Mouse (Mus musculus) embryonic facial prominence, embryonic 11.5 days (tissue): ENCODE data around the gene Sf3b3. TPM values are rescaled to one million over a fixed set of nuclear protein-coding genes. Genes with fewer than 3 reads are reported as not detected.

Experiments used
- ATAC-seq: fragments of 200-750 bp; cut with Nextera tagmentation; replicated peaks from 2 replicates; pipeline ENCODE4 v1.8.0; 2017; ENCODE audit warnings: low read depth; ENCODE audit not compliant: insufficient number of reproducible peaks, low FRiP score, low TSS enrichment
- DNase-seq: peaks from one replicate; pipeline ENCODE4 v3.0.0-alpha.2; 2015; ENCODE audit warnings: low spot score
- H3K27ac ChIP-seq: fragments of 300-500 bp; sonication (generic); replicated peaks from 2 replicates; pipeline ENCODE4 v1.5.1; 2014; ENCODE audit warnings: mild to moderate bottlenecking, low read depth, low read length, control low read depth
- H3K27me3 ChIP-seq: fragments of 300-500 bp; sonication (generic); 2 replicates; pipeline ENCODE4 v1.6.1; 2014; ENCODE audit warnings: mild to moderate bottlenecking, low read length, moderate library complexity, mixed read lengths; ENCODE audit not compliant: control insufficient read depth, insufficient read depth
- H3K36me3 ChIP-seq: fragments of 300-500 bp; sonication (generic); replicated peaks from 2 replicates; pipeline ENCODE4 v1.6.1; 2014; ENCODE audit warnings: low read depth, mild to moderate bottlenecking, low read length, moderate library complexity, mixed read lengths; ENCODE audit not compliant: control insufficient read depth, insufficient read depth
- H3K4me1 ChIP-seq: fragments of 300-500 bp; sonication (generic); 2 replicates; pipeline ENCODE4 v1.6.1; 2014; ENCODE audit warnings: low read length, mixed read lengths; ENCODE audit not compliant: control insufficient read depth, insufficient read depth
- H3K4me2 ChIP-seq: fragments of 300-500 bp; sonication (generic); 2 replicates; pipeline ENCODE4 v1.6.1; 2014; ENCODE audit warnings: low read depth, mild to moderate bottlenecking, control low read depth, low read length, moderate library complexity
- H3K4me3 ChIP-seq: fragments of 300-500 bp; sonication (generic); 2 replicates; pipeline ENCODE4 v1.5.1; 2014; ENCODE audit warnings: low read depth, low read length, control low read depth
- H3K9ac ChIP-seq: fragments of 300-500 bp; sonication (generic); replicated peaks from 2 replicates; pipeline ENCODE4 v1.6.1; 2014; ENCODE audit warnings: mild to moderate bottlenecking, control low read depth, low read length
- H3K9me3 ChIP-seq: fragments of 300-500 bp; sonication (generic); replicated peaks from 2 replicates; pipeline ENCODE4 v1.6.1; 2016; ENCODE audit warnings: mild to moderate bottlenecking, low read length, inconsistent platforms, mixed read lengths; ENCODE audit not compliant: control insufficient read depth
- WGBS: fragments of 180-500 bp; shearing (Covaris S2); extraction: QIAGEN DNeasy Blood & Tissue Kit; methylation state at CpG from one replicate; pipeline ENCODE4 v1.1.7; 2014; 5-methylcytosine and 5-hydroxymethylcytosine counted together
- polyA plus RNA-seq: library from polyadenylated mRNA; unstranded; fragments of >200 nt; fragmentation: Nextera tagmentation; extraction: Ambion mirVana; gene quantifications from 2 replicates; pipeline ENCODE4 v1.2.1, GENCODE M21; 2014

Gene Sf3b3
- polyA plus RNA-seq, 1 experiment from 2014 or later: 212 TPM

DNA sequence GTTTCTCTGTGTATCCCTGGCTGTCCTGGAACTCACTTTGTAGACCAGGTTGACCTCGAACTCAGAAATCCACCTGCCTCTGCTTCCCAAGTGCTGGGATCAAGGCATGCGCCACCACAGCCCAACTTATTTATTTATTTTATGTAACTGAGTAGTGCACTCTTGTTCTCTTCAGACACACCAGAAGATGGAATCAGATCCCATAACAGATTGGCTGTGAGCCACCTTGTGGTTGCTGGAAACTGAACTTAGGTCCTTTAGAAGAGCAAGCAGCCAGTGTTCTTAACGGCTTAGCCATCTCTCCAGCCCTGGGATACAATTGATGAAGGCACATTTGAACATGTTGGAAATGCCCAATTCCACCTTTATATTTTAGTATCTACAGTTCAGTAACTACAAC, 28.0 kb downstream of the Sf3b3 start:
- H3K4me3 ChIP-seq: no peak overlapping the region
- H3K4me1 ChIP-seq: no peaks in the 10 kb centered on the region
- no peak overlapping the region for H3K4me2 ChIP-seq
- DNase-seq (no peak), ATAC-seq (no peak)
- peaks cover 44% of the 10 kb centered on the region for H3K36me3 ChIP-seq
- no peaks in the 10 kb centered on the region for H3K27me3 ChIP-seq
- no peaks in the 10 kb centered on the region for H3K9me3 ChIP-seq
- 89% methylated on average over 3 of the region's 3 CpGs for WGBS
- H3K9ac ChIP-seq: no peak overlapping the region
- no peak overlapping the region for H3K27ac ChIP-seq

DNA sequence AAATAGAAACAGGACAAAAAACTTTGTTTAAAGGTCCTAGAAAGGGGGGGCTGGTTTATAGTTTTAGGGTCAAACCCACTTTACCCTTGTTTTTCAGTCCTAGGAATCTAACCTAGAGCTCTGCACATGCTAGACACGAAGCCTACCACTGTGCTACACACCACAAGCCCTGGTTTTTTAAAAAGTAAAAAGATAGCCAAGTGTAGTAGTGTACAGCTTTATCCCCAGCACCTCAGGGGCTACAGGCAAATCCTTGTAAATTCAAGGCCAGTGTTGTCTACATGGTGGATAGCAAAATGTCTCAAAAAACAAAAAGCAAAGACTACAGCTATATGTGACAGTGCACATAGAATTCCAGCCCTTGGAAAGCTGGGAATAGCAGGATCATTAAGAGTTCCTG, 29.6 kb downstream of the Sf3b3 start:
- ATAC-seq: no peak
- DNase-seq: no peak

DNA sequence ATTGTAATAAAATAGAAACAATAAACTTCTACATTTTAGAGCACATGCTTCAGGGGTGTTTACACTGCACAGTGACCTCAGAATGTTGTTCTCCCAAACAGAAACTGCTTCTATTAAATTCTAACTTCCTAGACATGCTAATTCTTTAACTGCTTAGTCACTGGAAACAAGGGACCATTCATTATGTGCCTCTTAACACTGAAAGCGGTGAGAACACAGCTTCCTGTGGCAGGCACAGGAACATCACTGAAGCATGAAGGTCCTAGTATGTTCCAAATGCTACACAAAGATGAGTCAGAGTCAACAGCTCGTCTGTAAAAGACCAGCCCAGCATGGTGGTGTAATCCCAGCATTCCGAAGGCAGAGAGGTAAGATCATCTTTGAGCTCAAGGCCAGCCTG, 31.3 kb downstream of the Sf3b3 start:
- Histone ChIP-seq H3K36me3 (peaks cover 45% of the 10 kb centered on the region), H3K4me2 (no peak overlapping the region), H3K27ac (no peak overlapping the region), H3K9ac (no peak overlapping the region), H3K9me3 (no peaks in the 10 kb centered on the region), H3K27me3 (no peaks in the 10 kb centered on the region), H3K4me3 (no peak overlapping the region), H3K4me1 (no peaks in the 10 kb centered on the region)
- 75% methylated on average over 3 of the region's 3 CpGs for WGBS
- ATAC-seq (no peak), DNase-seq (no peak)

More for the DNA sequence above, 29.6 kb downstream of the Sf3b3 start:
- no peaks in the 10 kb centered on the region for H3K9me3 ChIP-seq
- H3K27me3 ChIP-seq: no peaks in the 10 kb centered on the region
- H3K4me3 ChIP-seq: no peak overlapping the region
- H3K4me1 ChIP-seq: no peaks in the 10 kb centered on the region
- no peak overlapping the region for H3K9ac ChIP-seq
- no peak overlapping the region for H3K4me2 ChIP-seq
- H3K27ac ChIP-seq: no peak overlapping the region
- WGBS: 94% methylated on average over 1 of the region's 1 CpGs
- H3K36me3 ChIP-seq: peaks cover 51% of the 10 kb centered on the region

DNA sequence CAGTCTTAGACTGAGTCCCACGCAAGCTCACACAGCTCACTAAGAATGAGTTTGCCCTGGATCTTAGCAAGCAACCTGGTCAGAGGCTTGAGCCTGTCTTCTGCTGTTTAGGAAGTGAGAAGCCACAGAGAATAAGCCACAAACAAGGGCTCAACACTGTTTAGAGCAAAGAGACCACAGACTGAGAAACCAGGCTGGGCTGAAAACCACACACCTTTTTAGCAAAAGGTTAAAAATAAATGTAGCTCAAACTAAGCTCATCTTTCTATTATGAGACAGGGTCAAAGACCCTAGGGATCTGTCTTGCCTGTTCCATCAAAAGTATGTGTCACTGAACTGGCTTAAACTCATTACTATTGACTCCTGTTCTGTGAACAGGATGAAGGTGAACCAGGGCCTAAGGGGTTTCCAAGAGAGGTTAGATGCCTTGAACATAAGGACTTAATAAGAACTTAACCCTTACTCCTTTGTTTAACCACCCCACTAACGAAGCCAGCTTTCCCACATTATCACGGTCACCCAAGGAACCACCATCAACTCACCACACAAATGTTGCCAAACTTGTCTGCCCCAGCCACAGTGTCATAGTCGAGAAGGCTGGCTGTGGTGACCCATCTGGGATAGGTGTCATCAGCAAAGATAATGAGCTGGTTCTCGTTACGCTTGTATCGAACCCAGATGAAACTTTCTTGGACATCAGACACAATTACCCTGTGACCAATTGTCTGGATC, 33.3 kb downstream of the Sf3b3 start:
- WGBS: 89% methylated on average over 7 of the region's 7 CpGs
- H3K9me3 ChIP-seq: no peaks in the 10 kb centered on the region
- no peaks in the 10 kb centered on the region for H3K4me1 ChIP-seq
- H3K4me3 ChIP-seq: no peak overlapping the region
- no peak for ATAC-seq
- no peak overlapping the region for H3K9ac ChIP-seq
- H3K27me3 ChIP-seq: no peaks in the 10 kb centered on the region
- H3K27ac ChIP-seq: no peak overlapping the region
- H3K36me3 ChIP-seq: peaks cover 36% of the 10 kb centered on the region
- no peak for DNase-seq
- H3K4me2 ChIP-seq: no peak overlapping the region

DNA sequence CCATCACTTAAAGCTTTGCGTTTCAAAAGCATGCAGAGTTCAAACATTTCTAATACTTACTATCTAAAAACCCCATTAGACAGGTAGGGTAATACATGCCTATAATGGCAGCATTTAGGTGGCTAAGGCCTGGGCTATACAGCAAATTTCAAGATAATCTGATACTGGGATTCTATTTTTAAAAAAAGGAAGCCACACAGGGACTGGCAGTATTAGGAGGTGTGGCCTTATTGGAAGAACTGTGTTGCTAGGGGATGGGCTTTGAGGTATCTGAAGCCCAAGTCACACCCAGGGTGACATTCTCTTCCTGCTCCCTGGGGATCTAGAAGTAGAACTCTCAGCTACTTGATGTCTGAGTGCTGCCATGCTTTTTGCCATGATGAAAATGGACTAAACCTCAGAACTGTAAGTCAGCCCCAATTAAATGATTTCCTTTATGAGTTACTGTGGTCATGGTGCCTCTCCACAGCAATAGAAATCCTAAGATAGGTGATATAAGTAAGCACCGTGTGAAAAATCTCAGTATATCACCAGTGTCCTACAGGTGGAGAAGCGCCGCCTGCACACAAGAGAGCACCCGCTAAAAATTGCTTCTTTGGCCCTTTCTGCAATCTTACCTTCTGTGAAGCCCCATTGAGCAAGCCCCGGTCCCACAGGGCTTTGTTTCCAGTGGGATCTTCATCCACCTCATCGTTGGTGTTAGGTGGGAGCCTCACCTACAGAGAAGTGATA, 34.1 kb downstream of the Sf3b3 start:
- no peak overlapping the region for H3K9ac ChIP-seq
- H3K4me2 ChIP-seq: no peak overlapping the region
- 93% methylated on average over 7 of the region's 7 CpGs for WGBS
- DNase-seq (no peak), ATAC-seq (no peak)
- H3K4me3 ChIP-seq: no peak overlapping the region
- H3K4me1 ChIP-seq: no peaks in the 10 kb centered on the region
- H3K9me3 ChIP-seq: no peaks in the 10 kb centered on the region
- H3K27ac ChIP-seq: no peak overlapping the region
- H3K36me3 ChIP-seq: peaks cover 31% of the 10 kb centered on the region
- no peaks in the 10 kb centered on the region for H3K27me3 ChIP-seq

DNA sequence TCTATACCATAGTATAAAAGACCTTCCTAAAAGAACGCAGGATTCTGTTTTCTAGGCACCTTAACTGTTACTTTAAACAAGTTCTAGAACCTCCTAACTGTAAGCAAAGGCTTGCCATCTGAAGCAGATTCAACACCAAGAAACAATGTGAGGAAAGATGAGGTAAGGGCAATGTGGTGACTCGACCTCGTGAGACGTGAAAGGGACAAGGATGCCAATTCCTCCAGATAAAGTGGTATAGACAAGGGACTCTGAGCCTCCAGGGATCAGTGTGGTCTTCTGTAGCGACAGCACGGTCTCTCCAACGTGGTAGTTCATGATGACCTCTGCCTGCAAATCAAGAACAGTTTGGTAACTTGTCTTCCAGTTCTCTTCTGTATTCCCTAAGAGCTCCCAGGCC, 34.8 kb downstream of the Sf3b3 start:
- DNase-seq (no peak), ATAC-seq (no peak)
- no peak overlapping the region for H3K4me3 ChIP-seq
- H3K9ac ChIP-seq: no peak overlapping the region
- WGBS: 92% methylated on average over 7 of the region's 7 CpGs
- H3K36me3 ChIP-seq: peaks cover 30% of the 10 kb centered on the region
- no peaks in the 10 kb centered on the region for H3K9me3 ChIP-seq
- H3K27ac ChIP-seq: no peak overlapping the region
- no peaks in the 10 kb centered on the region for H3K27me3 ChIP-seq
- no peaks in the 10 kb centered on the region for H3K4me1 ChIP-seq
- H3K4me2 ChIP-seq: no peak overlapping the region

DNA sequence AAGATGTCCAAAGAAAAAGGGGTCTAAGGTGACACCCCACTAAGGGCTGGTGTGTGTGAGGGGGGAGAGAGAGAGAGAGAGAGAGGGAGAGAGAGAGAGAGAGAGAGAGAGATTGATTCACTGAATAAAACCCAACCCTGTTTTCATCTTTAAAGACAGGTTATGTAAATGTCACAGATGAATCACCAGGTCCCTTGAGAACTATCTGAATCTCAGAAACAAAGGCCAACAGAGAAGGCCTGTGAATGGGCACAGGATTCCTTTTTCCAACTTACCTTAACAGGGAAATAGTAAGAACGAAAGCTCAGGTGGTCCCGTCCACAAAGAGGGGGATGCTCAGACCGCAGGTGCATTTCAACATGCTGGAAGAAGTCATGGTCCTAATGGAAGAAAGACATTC, 35.5 kb downstream of the Sf3b3 start:
- H3K4me1 ChIP-seq: no peaks in the 10 kb centered on the region
- no peaks in the 10 kb centered on the region for H3K9me3 ChIP-seq
- 96% methylated on average over 3 of the region's 3 CpGs for WGBS
- DNase-seq (no peak), ATAC-seq (no peak)
- no peaks in the 10 kb centered on the region for H3K27me3 ChIP-seq
- H3K4me2 ChIP-seq: no peak overlapping the region
- no peak overlapping the region for H3K27ac ChIP-seq
- H3K9ac ChIP-seq: no peak overlapping the region
- H3K36me3 ChIP-seq: peaks cover 26% of the 10 kb centered on the region
- H3K4me3 ChIP-seq: no peak overlapping the region

DNA sequence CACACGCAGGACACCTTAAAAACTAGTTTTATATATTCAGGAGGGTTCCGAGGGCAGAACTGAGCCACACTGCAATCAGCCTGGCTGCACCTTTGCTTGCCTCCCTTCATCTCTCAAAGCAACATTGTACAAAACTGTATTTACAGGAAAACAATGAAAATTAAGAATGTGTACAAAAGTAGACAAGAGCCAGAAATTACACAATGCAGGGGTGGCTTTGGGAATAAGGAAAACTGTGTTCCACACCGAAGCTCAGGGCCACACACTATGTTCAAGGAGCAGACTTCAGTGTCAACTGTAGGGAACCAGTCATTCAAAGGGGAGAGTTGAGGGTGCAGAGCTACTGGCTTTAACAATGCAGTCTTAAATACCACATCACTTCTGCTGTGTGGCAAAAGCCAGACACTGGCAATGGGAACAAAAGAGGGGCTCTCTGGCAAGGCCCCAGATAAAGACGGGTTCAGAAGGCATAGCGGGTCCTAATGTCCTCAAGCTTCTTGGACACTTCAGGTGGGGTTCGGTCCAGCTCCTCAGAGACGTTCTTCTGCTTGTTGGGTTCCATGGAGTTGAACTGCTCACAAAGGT, 36.0 kb downstream of the Sf3b3 start:
- Histone ChIP-seq H3K4me1 (no peaks in the 10 kb centered on the region), H3K27ac (no peak overlapping the region), H3K9ac (no peak overlapping the region), H3K4me3 (no peak overlapping the region), H3K36me3 (peaks cover 24% of the 10 kb centered on the region), H3K9me3 (no peaks in the 10 kb centered on the region), H3K4me2 (no peak overlapping the region), H3K27me3 (no peaks in the 10 kb centered on the region)
- 94% methylated on average over 7 of the region's 7 CpGs for WGBS
- no peak for DNase-seq
- ATAC-seq: no peak
